Mouse (Mus musculus): Measurements from ENCODE around the gene Pfpl. TPM values are rescaled to one million over a fixed set of nuclear protein-coding genes. Genes with fewer than 3 reads are reported as not detected.

Gene Pfpl
- polyA plus RNA-seq, 1 experiment from 2014 or later = not detected

- Histone ChIP-seq H3K4me3 (replicated peaks; ENCODE audit: low read length) (no peak overlapping the region), H3K27me3 (ENCODE audit: control insufficient read depth, insufficient read depth, low read length) (no peaks in the 10 kb centered on the region), H3K9ac (no peak overlapping the region), H3K4me2 (replicated peaks) (no peak overlapping the region), H3K4me1 (replicated peaks; ENCODE audit: control insufficient read depth, insufficient read depth, low read length) (no peaks in the 10 kb centered on the region), H3K27ac (no peak overlapping the region), H3K36me3 (replicated peaks; ENCODE audit: control insufficient read depth, insufficient read depth) (peaks cover 10% of the 10 kb centered on the region; the same call in 1 of the 2 replicates), H3K9me3 (ENCODE audit: control insufficient read depth, low read length) (no peaks in the 10 kb centered on the region)
- ATAC-seq (ENCODE audit: low FRiP score) (no peak), DNase-seq (ENCODE audit: low spot score) (no peak)
- WGBS = 76% methylated on average over 7 of the region's 7 CpGs
Observed at GRCm38 (mm10) chr19:12462851-12463721, 35.4 kb downstream of the Pfpl start.

GRCm38 (mm10) chr19:12463722-12464035 is 36.0 kb downstream of the Pfpl start:
- no peak for DNase-seq (ENCODE audit: low spot score)
- Histone ChIP-seq H3K9ac (no peak overlapping the region), H3K36me3 (replicated peaks; ENCODE audit: control insufficient read depth, insufficient read depth) (peaks cover 13% of the 10 kb centered on the region), H3K27me3 (ENCODE audit: control insufficient read depth, insufficient read depth, low read length) (no peaks in the 10 kb centered on the region), H3K4me2 (replicated peaks) (no peak overlapping the region), H3K4me3 (replicated peaks; ENCODE audit: low read length) (no peak overlapping the region), H3K27ac (no peak overlapping the region), H3K9me3 (ENCODE audit: control insufficient read depth, low read length) (no peaks in the 10 kb centered on the region), H3K4me1 (replicated peaks; ENCODE audit: control insufficient read depth, insufficient read depth, low read length) (no peaks in the 10 kb centered on the region)
- WGBS = 47% methylated on average over 1 of the region's 1 CpGs
- ATAC-seq (ENCODE audit: low FRiP score) = no peak

GRCm38 (mm10) chr19:12464127-12464526 is 36.4 kb downstream of the Pfpl start:
- peaks cover 18% of the 10 kb centered on the region for H3K36me3 ChIP-seq (replicated peaks; ENCODE audit: control insufficient read depth, insufficient read depth)
- no peak overlapping the region for H3K4me3 ChIP-seq (replicated peaks; ENCODE audit: low read length)
- H3K27me3 ChIP-seq (ENCODE audit: control insufficient read depth, insufficient read depth, low read length) = no peaks in the 10 kb centered on the region
- H3K4me2 ChIP-seq (replicated peaks) = no peak overlapping the region
- no peak overlapping the region for H3K27ac ChIP-seq
- H3K4me1 ChIP-seq (replicated peaks; ENCODE audit: control insufficient read depth, insufficient read depth, low read length) = no peaks in the 10 kb centered on the region
- H3K9me3 ChIP-seq (ENCODE audit: control insufficient read depth, low read length) = no peaks in the 10 kb centered on the region
- DNase-seq (ENCODE audit: low spot score) = no peak
- ATAC-seq (ENCODE audit: low FRiP score) = no peak
- WGBS = 80% methylated on average over 5 of the region's 5 CpGs
- no peak overlapping the region for H3K9ac ChIP-seq

GRCm38 (mm10) chr19:12464674-12465073 is 37.0 kb downstream of the Pfpl start:
- Histone ChIP-seq H3K4me1 (replicated peaks; ENCODE audit: control insufficient read depth, insufficient read depth, low read length) (no peaks in the 10 kb centered on the region), H3K9ac (no peak overlapping the region), H3K27me3 (ENCODE audit: control insufficient read depth, insufficient read depth, low read length) (no peaks in the 10 kb centered on the region), H3K4me2 (replicated peaks) (no peak overlapping the region), H3K27ac (no peak overlapping the region), H3K9me3 (ENCODE audit: control insufficient read depth, low read length) (no peaks in the 10 kb centered on the region), H3K4me3 (replicated peaks; ENCODE audit: low read length) (no peak overlapping the region), H3K36me3 (replicated peaks; ENCODE audit: control insufficient read depth, insufficient read depth) (peaks cover 23% of the 10 kb centered on the region)
- ATAC-seq (ENCODE audit: low FRiP score) (no peak), DNase-seq (ENCODE audit: low spot score) (no peak)
- WGBS = 79% methylated on average over 4 of the region's 4 CpGs

- Histone ChIP-seq H3K4me1 (replicated peaks; ENCODE audit: control insufficient read depth, insufficient read depth, low read length) (no peaks in the 10 kb centered on the region), H3K4me2 (replicated peaks) (no peak overlapping the region), H3K4me3 (replicated peaks; ENCODE audit: low read length) (no peak overlapping the region), H3K27me3 (ENCODE audit: control insufficient read depth, insufficient read depth, low read length) (no peaks in the 10 kb centered on the region), H3K27ac (no peak overlapping the region), H3K36me3 (replicated peaks; ENCODE audit: control insufficient read depth, insufficient read depth) (peaks cover 27% of the 10 kb centered on the region), H3K9me3 (ENCODE audit: control insufficient read depth, low read length) (no peaks in the 10 kb centered on the region), H3K9ac (no peak overlapping the region)
- ATAC-seq (ENCODE audit: low FRiP score) = no peak
- 89% methylated on average over 10 of the region's 10 CpGs for WGBS
- no peak for DNase-seq (ENCODE audit: low spot score)
Observed at GRCm38 (mm10) chr19:12465530-12466144, 37.9 kb downstream of the Pfpl start.

GRCm38 (mm10) chr19:12466204-12466603 is 38.5 kb downstream of the Pfpl start:
- no peak overlapping the region for H3K27ac ChIP-seq
- H3K9me3 ChIP-seq (ENCODE audit: control insufficient read depth, low read length) = no peaks in the 10 kb centered on the region
- no peak overlapping the region for H3K4me3 ChIP-seq (replicated peaks; ENCODE audit: low read length)
- H3K9ac ChIP-seq = no peak overlapping the region
- ATAC-seq (ENCODE audit: low FRiP score) (peak; percentile 31; the same call in 1 of the 2 replicates), DNase-seq (ENCODE audit: low spot score) (peak; percentile 61)
- no peaks in the 10 kb centered on the region for H3K4me1 ChIP-seq (replicated peaks; ENCODE audit: control insufficient read depth, insufficient read depth, low read length)
- no peak overlapping the region for H3K4me2 ChIP-seq (replicated peaks)
- no peaks in the 10 kb centered on the region for H3K27me3 ChIP-seq (ENCODE audit: control insufficient read depth, insufficient read depth, low read length)
- H3K36me3 ChIP-seq (replicated peaks; ENCODE audit: control insufficient read depth, insufficient read depth) = peaks cover 31% of the 10 kb centered on the region
- 35% methylated on average over 7 of the region's 7 CpGs for WGBS

- no peak overlapping the region for H3K4me3 ChIP-seq (replicated peaks; ENCODE audit: low read length)
- no peak overlapping the region for H3K4me2 ChIP-seq (replicated peaks)
- ATAC-seq (ENCODE audit: low FRiP score) (no peak), DNase-seq (ENCODE audit: low spot score) (no peak)
- H3K27ac ChIP-seq = no peak overlapping the region
- no peaks in the 10 kb centered on the region for H3K9me3 ChIP-seq (ENCODE audit: control insufficient read depth, low read length)
- no peaks in the 10 kb centered on the region for H3K4me1 ChIP-seq (replicated peaks; ENCODE audit: control insufficient read depth, insufficient read depth, low read length)
- H3K36me3 ChIP-seq (replicated peaks; ENCODE audit: control insufficient read depth, insufficient read depth) = peaks cover 41% of the 10 kb centered on the region
- H3K9ac ChIP-seq = no peak overlapping the region
- 80% methylated on average over 5 of the region's 5 CpGs for WGBS
- no peaks in the 10 kb centered on the region for H3K27me3 ChIP-seq (ENCODE audit: control insufficient read depth, insufficient read depth, low read length)
Observed at GRCm38 (mm10) chr19:12467436-12467835, 39.7 kb downstream of the Pfpl start.

GRCm38 (mm10) chr19:12471866-12472265 is 44.2 kb downstream of the Pfpl start:
- no peaks in the 10 kb centered on the region for H3K27me3 ChIP-seq (ENCODE audit: control insufficient read depth, insufficient read depth, low read length)
- H3K4me1 ChIP-seq (replicated peaks; ENCODE audit: control insufficient read depth, insufficient read depth, low read length) = peaks cover 6% of the 10 kb centered on the region
- no peak overlapping the region for H3K27ac ChIP-seq
- no peak overlapping the region for H3K4me2 ChIP-seq (replicated peaks)
- H3K36me3 ChIP-seq (replicated peaks; ENCODE audit: control insufficient read depth, insufficient read depth) = peaks cover 78% of the 10 kb centered on the region
- no peak for ATAC-seq (ENCODE audit: low FRiP score)
- no peaks in the 10 kb centered on the region for H3K9me3 ChIP-seq (ENCODE audit: control insufficient read depth, low read length)
- 55% methylated on average over 3 of the region's 3 CpGs for WGBS
- H3K4me3 ChIP-seq (replicated peaks; ENCODE audit: low read length) = no peak overlapping the region
- H3K9ac ChIP-seq = no peak overlapping the region
- no peak for DNase-seq (ENCODE audit: low spot score)

- 86% methylated on average over 5 of the region's 5 CpGs for WGBS
- no peak overlapping the region for H3K9ac ChIP-seq
- no peak overlapping the region for H3K4me3 ChIP-seq (replicated peaks; ENCODE audit: low read length)
- H3K4me2 ChIP-seq (replicated peaks) = no peak overlapping the region
- DNase-seq (ENCODE audit: low spot score) (no peak), ATAC-seq (ENCODE audit: low FRiP score) (no peak)
- peaks cover 6% of the 10 kb centered on the region for H3K4me1 ChIP-seq (replicated peaks; ENCODE audit: control insufficient read depth, insufficient read depth, low read length)
- no peaks in the 10 kb centered on the region for H3K9me3 ChIP-seq (ENCODE audit: control insufficient read depth, low read length)
- peaks cover 79% of the 10 kb centered on the region for H3K36me3 ChIP-seq (replicated peaks; ENCODE audit: control insufficient read depth, insufficient read depth)
- H3K27ac ChIP-seq = no peak overlapping the region
- no peaks in the 10 kb centered on the region for H3K27me3 ChIP-seq (ENCODE audit: control insufficient read depth, insufficient read depth, low read length)
Observed at GRCm38 (mm10) chr19:12472381-12472976, 44.8 kb downstream of the Pfpl start.
